Mouse (Mus musculus) layer of hippocampus, adult 11-12 months (tissue): Measurements from ENCODE around the gene Doc2g.
"Not testable (repeated sequence)": the region's sequence is repeated elsewhere in the genome, so short reads cannot be mapped to it uniquely, and the experiment has no call there.

ENCODE experiments used
- DNase-seq: peaks from one replicate; pipeline ENCODE4 v3.0.0; 2022; ENCODE audit warnings: low spot score

Gene Doc2g

DNA sequence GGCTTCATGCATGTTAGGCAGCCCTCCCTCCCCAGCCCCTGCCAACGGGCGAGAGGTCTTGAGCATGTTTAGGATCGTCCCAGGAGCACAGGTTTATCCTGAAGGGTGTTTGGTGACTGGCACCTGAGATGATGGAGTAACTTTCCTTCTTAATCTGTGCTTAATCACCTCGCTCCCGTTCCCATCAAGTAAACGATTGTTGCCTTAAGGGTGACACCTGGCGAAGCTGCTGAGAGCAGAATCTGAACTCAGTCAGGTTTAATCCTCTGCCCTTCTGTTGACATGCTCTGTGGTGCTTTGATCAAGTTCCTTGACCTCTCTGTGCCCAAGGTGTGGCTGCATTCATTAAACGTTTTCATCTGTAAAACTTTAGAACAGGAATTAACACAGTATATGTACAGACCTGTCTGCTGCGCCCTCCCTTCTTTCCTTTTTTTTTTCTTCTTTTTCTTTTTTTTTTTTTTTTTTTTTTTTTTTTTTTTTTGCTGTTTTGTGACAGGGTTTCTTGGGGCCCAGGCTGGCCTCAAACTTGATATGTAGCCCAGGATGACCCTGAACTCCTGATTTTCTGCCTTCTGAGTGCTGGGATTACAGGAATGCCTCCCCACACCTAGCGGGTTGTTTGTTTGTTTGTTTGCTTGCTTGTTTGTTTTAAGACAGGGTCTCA is 14.9 kb downstream of the Doc2g start:
- no peak for DNase-seq

- DNase-seq = peak; percentile 84
Observed at GRCm38 (mm10) chr19:4018743-4019583, 15.8 kb downstream of the Doc2g start.

DNA sequence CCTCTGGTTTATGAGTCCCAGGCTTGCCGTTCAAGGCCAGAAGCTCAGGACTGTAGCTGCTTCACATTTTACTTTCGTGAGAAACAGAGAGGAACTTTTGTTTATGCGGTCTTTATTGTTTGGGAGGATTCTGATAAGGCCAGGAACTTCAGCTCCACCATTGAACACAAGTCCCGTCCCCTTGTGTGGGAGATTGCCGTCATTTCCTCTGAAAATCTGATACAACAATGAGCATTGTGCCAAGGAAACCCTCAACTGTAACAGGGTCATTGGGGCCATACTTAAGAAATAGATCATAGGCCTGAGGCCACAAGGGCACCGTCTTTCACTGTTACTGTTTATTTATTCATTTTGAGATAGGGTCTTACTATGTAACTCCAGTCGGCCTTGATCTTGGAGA is 20.1 kb downstream of the Doc2g start:
- no peak for DNase-seq

DNA sequence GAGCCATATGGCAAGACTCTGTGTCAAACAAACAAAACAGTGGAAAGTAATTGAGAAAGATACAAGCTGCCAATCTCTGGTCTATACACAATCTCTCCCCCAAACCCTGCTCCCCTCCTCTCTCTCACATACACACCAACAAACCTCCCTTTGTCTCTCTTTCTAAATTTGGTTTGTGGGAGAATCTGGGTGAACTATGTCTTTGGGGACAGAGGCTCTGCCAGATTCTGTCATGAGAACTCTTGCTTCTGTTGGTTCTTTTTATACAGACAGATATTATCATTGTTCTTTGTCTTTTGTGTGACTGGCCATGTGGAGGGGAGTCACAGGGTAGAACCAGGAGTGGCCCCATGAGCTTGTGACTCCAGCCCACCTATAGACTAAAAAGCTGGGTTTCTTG is 24.5 kb downstream of the Doc2g start:
- no peak for DNase-seq

DNA sequence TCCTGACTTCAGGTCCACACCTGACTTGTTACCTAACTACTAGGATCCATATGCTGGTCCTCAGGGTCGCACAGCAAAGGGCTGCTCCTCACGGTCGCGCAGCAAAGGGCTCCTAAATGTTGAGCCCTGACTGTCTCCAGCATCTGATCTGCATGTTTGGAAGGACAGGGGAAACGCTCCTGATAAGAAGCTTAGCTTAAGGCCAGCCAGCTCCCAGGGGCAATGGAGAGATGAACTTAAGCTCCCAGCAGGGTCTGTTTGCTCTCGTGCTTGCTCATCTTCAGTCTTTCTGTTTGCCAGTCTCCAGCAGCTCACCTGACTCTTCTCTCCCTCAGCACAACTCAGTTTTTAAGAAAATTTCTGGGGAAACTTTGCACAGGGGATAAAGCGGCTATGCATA is 29.6 kb downstream of the Doc2g start:
- DNase-seq = no peak

DNA sequence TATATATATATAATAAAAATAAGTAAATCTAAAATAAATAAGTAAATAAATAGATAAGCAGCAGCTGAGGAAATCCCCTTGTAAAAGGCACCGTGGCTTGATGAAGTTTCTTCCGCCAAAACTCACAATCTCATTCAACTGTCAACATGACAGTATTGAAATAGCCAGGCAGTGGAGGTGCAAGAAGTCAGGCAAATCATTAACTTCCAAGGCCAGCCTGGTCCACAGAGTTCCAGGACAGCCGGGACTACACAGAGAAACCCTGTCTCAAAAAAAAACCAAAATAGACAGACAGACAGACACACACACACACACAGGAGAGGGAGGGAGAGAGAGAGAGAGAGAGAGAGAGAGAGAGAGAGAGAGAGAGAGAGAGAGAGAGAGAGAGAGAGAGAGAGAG is 30.2 kb downstream of the Doc2g start:
- no peak for DNase-seq

DNA sequence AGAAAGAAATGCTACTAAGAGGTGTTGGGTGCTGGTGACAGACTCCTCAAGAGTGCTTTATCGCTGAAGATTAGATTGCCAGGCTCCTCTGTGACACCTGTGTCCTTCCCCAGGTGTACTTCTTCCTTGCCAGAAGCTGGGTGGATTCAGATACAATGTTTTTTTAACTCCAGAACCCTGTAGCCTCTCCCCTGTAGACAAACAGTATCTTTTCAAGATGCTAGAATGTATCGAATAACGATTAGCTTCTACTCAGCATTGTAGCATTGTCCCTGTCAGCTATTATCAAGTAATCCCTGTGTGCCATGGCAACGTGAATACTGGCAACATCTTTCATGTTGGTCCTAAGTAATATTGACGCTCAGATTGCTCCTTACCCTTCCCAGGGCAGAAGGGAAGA is 30.6 kb downstream of the Doc2g start:
- DNase-seq = no peak

DNA sequence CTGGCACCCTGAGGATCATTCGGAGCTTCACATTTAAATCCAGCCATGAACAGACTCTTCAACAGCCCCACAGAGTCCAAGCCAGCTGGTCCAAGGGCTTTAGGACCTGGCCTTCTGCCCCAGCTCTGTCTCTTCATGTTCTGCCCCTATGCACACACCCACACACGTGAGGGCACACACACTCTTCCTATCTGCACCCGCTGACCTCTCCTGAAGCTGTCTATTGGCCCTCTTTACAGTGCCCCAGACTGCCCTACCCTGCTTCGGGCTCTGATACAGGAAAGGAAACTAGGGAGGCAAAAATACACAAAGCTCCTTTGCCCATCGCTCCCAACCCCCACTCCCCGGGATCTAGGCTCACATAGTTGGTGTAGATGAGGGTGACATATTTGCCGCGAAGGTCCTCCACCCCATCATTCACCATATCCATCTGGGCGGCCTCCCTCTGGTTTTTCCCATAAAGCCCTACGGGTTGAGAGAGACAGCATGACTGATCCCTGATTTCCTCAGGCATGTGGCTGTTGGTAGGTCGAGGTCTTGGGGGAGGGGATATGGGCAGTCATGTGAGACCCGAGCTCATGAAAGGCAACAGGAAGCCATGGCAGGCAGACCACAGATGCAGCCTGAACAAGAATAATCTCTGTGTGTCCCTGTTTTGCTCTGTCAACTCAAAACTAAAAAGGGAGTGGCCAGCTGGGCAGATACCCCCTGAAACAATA is 33.4 kb downstream of the Doc2g start:
- no peak for DNase-seq

GRCm38 (mm10) chr19:4037154-4037787 is 34.2 kb downstream of the Doc2g start:
- DNase-seq = not testable (repeated sequence)

- DNase-seq = peak; percentile 92
Observed at GRCm38 (mm10) chr19:4037788-4038232, 34.7 kb downstream of the Doc2g start, which contains the start of gene Gstp1. Gstp1 (minus strand) TSS chr19:4037985.

GRCm38 (mm10) chr19:4040941-4041340 is 37.8 kb downstream of the Doc2g start:
- not testable (repeated sequence) for DNase-seq

- not testable (repeated sequence) for DNase-seq
Observed at GRCm38 (mm10) chr19:4041500-4041899, 38.4 kb downstream of the Doc2g start.

DNA sequence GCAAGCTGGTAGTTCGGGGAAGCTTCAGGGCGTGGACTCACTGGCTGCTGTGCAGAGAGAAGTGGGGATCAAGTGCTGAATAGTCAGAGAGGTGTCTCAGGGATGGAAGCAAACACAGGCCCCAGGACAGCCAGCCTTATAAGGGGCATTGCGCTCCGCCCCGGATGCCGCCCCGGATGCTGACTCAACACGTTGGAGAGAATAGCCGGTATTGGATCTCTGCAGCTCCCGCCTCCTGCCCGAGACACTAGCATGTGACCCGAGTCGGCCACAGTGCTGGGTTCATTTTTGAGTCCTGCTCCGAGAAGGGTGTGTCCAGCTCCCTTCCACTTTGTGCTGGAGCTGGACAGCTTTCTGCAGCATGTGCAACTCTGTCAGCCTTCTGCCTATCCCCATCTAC is 39.0 kb downstream of the Doc2g start:
- DNase-seq = no peak

- DNase-seq = not testable (repeated sequence)
Observed at GRCm38 (mm10) chr19:4044109-4044508, 41.0 kb downstream of the Doc2g start.

DNA sequence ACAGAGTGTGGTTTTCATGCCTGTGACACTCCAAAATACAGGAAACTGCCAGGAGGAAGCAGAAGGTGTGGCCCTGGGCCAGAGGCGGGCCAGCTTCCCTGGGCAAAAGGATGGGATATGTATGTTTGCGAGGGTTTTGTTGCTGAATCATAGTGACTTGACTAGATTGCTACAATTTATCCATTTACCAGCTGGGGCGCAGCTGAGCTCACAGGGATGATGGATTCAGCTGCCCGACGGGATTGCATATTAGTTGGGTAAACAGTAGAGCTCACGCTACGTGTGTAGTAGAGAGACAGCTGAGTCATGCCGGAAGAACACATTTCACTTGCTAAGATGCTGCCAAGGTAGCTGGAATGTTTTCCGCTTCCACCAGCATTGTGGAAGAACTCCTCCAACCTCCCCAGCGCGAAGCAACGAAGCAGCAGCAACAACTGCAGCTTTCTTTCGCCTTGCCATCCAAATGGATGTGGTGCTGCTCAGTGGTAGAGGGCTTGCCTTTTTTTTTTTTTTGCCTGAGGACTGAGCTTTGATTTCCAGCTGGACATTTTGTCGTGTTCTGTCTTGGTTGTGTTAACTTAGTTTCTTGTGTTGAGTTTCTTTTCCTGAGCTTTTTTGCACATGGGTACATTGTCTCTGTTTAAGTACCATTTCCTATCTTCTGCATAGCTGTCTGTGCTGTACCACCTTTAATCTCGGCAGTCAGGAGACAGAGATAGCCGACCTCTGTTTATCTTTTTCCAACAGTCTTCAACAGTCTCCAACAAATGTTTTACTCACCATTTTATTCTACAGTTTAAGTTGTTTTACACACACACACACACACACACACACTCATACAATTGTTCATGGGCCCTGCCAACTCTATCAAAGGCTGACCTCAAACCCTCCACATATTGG is 43.1 kb downstream of the Doc2g start, which contains the start of gene Gstp2:
Gstp2 (minus strand) TSS at position 58 of the 900 bp plus-strand sequence.
- DNase-seq = peak; percentile 87

- DNase-seq = no peak
Observed at GRCm38 (mm10) chr19:4046866-4047254, 43.7 kb downstream of the Doc2g start.

DNA sequence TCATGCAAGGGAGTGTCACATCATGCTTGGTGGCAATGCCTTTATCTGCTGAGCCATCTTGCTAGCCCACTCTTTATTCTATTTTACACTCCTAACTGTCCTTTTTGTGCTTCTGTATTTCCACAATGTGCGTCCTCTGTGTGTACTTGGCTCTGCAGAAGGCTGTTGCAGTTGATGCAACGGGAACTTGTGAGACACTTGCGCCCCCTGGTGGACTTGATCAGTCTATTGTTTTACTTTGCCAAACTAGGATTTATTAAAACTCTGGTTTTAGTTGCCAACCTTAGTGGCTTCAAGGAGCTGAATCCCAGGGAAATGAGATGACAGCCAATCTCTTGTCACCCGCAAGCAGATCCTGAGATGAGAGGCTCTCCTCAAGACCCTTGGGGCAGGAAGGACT is 44.7 kb downstream of the Doc2g start:
- DNase-seq = peak; percentile 79

GRCm38 (mm10) chr19:4049069-4049468 is 46.0 kb downstream of the Doc2g start:
- DNase-seq = not testable (repeated sequence)

DNA sequence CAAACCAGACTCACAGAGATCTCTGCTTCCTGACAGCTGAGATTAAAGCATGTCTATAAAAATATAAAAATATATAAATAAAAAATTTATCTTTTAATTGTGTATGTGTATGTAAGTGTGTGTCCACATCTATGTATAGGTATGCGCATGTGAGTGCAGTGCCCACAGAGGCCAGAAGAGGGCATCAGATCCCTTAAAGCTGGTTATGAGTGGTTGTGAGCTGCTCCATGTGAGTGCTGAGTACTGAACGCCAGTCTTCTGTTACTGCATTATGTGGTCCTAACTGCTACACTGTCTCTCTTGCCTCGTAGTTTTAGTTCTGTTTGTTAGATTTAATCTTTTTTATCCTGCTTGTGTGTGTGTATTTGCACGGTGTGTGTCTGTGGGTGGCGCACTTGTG is 47.9 kb downstream of the Doc2g start:
- DNase-seq = no peak

DNA sequence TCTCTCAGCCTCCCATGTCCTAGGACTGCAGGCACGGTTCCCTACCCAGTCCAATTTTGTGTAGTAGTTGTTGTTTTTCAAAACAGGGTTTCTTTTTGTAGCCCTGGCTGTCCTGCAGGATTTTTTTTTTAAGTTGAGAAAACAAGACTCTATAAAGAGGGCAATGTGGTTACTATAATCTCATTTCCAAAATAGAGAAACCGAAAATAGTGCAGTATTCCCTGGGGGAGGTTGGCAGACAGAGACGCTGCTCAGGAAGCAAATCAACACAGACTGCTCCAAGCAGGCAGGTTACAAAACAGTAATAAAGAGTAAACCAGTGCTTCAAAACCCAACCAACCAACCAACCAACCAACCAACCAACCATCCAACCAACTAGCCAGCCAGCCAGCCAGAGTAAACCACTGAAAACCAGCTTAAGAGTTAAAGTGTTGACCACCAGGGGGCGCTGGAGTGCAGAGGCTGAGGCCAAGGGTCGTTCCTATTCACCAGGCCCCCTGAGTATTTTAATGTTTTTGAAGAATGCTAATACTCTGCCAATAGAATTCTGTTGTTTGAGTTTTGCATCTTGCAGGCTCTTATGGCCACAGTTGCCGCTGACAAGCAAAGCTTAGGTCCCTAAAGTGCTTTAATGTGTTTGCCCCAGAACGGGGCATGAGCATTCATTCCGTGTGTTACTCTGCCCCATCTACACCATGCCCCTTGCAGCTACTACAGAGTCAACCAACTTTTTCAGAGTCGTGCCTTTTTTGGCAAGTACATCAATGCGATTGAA is 48.8 kb downstream of the Doc2g start:
- peak; percentile 52 for DNase-seq
